Mouse (Mus musculus): ENCODE results near the gene 1700123O20Rik. TPM values are rescaled to one million over a fixed set of nuclear protein-coding genes. Genes with fewer than 3 reads are reported as not detected.

1700123O20Rik gene
- total RNA-seq, 2 experiments from 2014 or later: 38.2 to 43.0 TPM

DNA sequence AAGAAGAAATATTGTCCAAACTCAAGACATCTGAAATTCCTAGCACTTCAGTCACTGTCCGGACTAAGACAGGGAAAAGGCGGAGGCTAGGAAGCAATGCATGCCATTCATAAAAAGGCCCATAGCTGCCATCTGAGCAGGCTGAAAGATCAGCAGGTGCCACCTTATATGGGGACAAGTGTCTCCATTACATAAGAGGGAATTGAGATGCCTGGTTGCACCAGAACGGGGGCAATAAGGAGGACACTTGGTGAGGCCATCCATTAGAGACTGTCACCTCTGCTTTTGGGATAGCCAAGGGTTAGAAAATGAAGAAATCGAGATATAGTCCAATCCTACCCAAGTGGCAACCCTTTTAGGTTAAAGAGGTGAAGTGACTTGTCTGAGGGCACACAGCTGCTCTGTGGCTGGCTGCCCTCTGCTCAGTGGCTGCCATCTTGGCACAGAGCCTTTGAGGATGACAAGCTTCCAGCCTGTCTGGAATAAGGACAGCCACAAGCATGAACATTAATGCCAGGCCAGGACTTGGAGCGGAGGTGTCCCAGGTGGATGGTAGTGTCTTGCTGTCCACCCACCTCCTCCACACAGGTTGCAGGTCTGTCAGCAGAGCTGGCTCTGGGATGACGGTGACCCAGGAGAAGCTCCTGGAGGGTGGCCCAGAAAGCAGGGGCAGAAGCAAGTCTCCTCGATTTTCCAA, 34.8 kb downstream of the 1700123O20Rik start:
- DNase-seq (ENCODE audit: low spot score in 2 of 2): no peak

DNA sequence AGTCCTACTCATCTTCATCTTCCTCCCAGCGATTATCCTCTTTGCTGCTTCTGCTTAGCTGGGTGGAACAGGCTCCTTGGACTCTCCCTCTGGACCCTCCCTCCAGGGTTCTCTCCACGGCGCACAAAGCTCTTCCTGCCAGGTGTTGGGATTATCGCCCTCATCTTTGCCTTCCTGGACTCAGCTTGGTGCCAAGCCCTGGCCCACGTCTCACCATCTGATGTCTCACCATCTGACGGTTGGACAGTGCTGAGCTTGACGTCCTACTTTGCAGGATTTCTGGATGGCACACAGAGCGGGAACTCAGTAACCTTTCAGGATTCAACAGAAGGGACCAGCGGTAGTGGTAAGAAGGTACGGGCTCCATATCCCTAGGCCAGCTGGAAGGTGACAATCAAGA, 35.7 kb downstream of the 1700123O20Rik start:
- DNase-seq (ENCODE audit: low spot score in 2 of 2): no peak

DNA sequence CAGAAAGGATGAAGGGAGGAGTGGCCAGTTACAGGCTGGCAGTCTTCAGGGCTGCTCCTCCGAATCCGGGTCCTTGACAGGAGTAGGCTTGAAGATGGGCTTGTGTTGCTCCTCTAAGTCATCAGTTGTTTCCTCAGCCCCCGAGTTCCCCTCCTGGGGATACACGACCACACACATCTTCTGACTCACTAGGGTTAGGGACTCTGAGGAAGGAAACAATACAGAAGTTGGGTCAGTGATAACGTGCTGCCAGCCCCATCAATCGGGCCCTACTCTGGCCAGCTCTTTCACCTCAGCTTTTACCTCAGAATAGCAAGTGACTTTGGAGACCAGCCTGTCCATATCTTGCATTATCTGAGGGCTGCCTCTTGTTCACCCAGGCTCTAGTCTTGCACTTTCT, 38.0 kb downstream of the 1700123O20Rik start:
- DNase-seq (ENCODE audit: low spot score in 2 of 2): no peak

DNA sequence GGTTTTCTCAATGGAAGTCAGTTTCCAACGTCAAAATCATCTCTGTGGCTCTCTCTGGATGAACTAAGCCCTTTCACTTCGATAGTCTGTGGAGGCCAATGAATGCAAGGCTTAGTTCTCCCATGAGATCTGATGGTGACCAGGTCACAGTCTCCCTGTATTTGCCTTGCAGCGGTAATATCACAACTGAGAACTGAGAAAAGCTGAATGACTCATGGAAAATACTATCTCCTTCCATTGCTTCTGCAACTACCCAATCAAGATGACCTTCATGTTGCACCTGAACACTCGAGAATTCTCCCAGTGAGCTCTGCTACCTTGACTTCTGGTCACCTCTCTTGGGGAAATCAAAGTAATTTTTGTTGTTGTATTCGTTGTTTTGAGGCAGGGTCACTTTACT, 41.5 kb downstream of the 1700123O20Rik start:
- DNase-seq (ENCODE audit: low spot score in 2 of 2): no peak

DNA sequence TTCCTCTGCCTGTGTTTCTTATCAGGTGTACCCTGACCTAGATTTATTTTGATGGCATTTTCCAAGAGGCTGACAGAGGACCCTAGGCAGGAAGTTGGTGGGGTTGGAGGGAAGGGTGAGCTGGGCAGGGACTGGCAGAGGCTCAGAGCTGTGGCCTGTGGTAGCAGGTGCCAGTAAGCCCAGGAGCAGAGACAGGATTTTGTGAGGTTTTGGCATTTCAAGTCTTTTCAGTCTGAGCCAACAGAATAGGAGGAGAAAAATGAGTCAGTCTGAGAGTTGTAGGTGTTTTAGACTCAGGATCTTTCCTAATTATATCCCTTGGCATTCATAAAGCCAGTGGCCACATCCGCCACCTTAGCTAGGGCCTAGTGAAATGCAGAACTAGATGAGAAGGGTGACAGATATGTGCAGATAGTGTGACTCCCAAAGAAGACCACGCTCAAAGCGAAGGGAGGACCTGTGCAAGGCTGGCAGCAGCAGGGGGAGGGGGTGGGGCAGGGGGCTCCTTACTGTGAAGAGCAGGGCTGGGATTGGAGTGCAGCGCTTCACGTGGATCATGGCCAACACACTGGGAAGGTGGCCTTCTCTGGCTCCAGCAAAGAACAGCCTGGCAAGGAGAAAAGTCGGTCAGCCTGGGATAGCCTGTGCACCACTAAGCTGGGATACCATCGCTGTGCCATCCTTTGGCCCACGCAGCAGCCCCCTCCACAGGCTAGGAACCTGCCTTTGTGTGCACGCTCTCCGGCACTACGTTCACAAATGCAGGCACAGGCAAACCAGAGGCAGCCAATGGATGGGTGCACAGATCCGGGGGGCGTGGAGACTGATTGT, 43.0 kb downstream of the 1700123O20Rik start:
- no peak for DNase-seq (ENCODE audit: low spot score in 2 of 2)

DNA sequence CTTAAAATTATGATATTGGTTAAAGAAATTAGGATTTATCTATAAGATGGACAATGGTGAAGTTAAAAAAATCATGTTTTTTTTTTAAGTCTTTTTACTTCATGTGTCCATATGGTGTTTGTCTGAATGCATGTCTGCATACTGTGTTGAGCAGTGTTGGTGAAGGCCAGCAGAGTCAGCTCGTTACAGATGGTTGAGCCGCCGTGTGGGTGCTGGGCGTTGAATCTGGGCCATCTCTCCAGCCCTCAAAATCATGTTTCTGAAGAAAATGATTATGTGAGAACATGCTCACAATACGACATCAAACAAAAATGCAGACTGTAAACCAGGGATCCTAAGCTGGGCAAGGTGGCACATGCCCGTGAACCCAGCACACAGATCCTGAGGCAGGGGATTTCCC, 44.3 kb downstream of the 1700123O20Rik start:
- no peak for DNase-seq (ENCODE audit: low spot score in 2 of 2)

DNA sequence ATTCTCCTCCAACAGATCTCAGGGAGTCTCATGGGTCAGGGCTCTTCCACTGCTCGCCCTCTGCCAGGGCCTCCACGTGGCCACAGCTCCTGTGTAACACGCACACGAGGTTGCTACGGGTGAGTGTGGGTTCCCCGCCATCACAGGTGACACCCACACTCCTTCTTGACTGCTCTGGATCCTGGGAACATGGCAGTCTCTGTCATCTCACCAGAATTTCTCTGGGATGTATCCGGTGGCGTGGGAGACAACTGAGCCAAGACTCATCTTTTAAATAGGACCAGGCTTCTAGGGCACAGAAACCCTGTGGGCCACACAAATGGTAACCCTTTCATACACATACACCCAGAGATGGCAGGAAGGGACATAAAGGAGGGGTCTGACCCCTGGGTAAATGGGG, 46.2 kb downstream of the 1700123O20Rik start:
- DNase-seq (ENCODE audit: low spot score in 2 of 2): no peak

DNA sequence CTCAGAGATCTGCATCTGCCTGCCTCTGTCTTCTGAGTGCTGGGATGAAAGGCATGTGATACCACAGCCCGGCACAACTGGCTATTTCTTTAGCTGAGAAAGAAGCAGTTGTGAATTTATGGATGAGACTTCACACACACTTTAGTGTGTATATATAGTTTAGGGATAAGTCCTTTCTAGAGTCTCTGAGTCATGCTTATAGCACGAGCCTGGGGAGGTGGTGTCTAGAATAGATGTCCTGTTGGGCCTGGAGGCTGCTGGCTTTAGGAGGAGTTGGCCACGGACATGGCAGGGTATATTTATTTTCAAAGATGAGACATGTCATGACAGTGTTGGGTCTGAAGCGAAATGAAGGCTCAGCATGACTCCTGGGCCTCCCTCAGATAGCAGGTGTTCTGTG, 48.0 kb downstream of the 1700123O20Rik start:
- no peak for DNase-seq (ENCODE audit: low spot score in 2 of 2)

DNA sequence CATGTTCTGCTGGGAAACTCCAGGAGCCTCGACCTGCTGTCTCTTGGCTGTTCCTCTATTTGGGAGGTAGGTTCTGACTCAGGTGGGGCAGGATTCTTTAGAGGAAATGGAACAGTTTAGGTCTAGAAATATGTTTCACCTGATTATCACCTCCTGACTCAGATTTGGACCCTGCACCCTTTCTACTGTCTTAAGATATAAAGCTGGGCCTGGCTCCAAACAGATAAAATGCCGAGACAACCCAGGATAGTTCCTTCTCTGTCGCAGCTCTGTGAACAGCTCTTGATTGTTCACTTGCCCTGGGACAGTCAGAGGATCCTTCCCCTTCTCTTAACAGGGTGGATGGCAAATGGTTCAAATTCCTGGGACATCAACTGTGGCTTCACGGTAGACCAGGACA, 49.2 kb downstream of the 1700123O20Rik start:
- no peak for DNase-seq (ENCODE audit: low spot score in 2 of 2)

DNA sequence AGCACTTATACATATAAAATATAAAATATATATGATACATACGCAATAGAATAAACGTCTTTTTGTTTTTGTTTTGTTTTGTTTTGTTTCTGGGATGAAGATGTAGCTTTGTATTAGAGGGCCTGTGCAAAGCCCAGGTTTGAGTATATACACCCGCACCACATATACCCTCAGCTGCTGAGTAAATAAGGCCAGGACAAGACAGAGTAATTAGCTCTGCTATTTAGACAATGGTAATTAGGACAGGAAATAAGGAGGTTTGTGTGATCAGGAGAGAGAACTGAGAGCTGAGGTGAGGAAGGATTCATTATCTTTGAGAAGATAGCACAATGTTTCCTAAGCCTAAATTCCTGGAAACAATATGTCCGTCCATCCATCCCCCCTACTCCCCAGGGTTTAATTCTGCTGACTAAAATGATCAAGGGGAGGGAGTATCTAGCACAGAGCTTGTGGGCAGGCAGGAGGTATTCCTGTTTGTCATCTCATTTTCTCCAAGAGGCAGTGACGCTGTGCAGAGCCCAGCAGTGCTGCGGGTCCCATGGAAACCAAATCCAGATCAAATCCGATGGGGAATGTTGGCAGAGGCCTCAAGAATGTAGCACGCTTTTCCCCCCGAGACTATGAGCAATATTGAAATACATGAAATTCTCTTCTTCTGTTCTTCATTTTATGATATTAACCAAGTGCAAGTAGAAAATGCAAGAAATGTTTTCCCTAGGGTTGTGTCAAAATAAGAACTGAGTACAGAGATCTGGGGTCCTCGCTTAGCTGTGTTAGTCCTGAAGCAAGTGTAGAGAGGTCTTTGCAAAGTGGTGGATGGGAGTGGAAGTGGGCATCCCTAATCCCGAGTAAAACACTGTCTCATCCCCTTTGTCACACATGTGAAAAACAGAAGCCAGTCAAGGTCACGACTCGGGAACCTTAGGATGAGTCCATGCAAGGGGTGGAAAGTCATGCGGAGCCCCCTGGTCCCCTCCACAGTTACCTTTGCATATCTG, 50.8 kb downstream of the 1700123O20Rik start:
- DNase-seq (ENCODE audit: low spot score in 2 of 2): no peak

DNA sequence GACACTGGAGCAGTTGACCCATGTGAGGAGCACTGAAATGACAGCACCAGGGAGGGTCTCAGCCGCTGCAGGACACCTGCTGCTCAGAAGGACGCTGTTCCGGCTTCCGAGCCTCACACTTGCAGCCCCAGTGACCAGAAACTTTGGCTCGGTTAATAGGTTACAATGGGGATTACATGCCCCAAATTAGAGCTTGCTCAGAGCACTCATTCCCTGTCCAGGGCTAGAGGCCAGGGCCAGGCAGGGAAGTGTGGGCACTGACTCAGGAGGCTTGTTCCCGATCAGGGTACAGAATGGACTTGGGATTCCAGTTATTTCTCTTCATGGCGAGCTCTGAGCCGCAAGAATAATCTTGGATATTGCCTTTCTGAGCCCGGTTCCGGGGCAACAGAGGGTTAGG, 51.6 kb downstream of the 1700123O20Rik start:
- DNase-seq (ENCODE audit: low spot score in 2 of 2): no peak

Small RNA genes within 50 kb of the gene (microRNA-seq; reads per million reads assigned to microRNA genes)
- gene Mir6948: 1.1 reads per million

Other genes with a start within 250 kb of the 1700123O20Rik start
- 10 to 100 TPM; 77.0 to 88.0 TPM for gene Lrp10, start 222.1 kb upstream of the 1700123O20Rik start, total RNA-seq (2021)
- gene Rem2, start 210.1 kb upstream of the 1700123O20Rik start, total RNA-seq (2021): 1 to 10 TPM; 1.6 to 2.3 TPM
- gene Prmt5, start 168.7 kb upstream of the 1700123O20Rik start, total RNA-seq (2021): 10 to 100 TPM; 47.0 to 51.8 TPM
- gene Haus4, start 131.6 kb upstream of the 1700123O20Rik start, total RNA-seq (2021): 10 to 100 TPM; 45.6 to 52.5 TPM
- 10 to 100 TPM; 27.3 to 27.5 TPM for gene Ajuba, start 108.7 kb upstream of the 1700123O20Rik start, total RNA-seq (2021)
- gene 4931414P19Rik, start 80.2 kb upstream of the 1700123O20Rik start, total RNA-seq (2021): 1 to 10 TPM; 6.4 to 7.8 TPM
- 100 to 1,000 TPM; 219 to 220 TPM for gene Psmb5, start 68.2 kb upstream of the 1700123O20Rik start, total RNA-seq (2021)
- gene Psmb11, start 64.8 kb upstream of the 1700123O20Rik start, total RNA-seq (2021): not detected
- gene Gm17606, start 45.3 kb upstream of the 1700123O20Rik start, total RNA-seq (2021): not detected
- 1 to 10 TPM; 4.0 to 5.2 TPM for gene Cdh24, start 44.9 kb upstream of the 1700123O20Rik start, total RNA-seq (2021)
- gene Acin1, start 715 bp downstream of the 1700123O20Rik start, total RNA-seq (2021): 100 to 1,000 TPM; 252 to 273 TPM
- under 1 TPM; 0.11 TPM for gene Gm29776, start 12.6 kb downstream of the 1700123O20Rik start, total RNA-seq (2021)
- gene Cebpe, start 26.0 kb downstream of the 1700123O20Rik start, total RNA-seq (2021): 1 to 10 TPM in 1 of 2 experiments, under 1 TPM in 1; 0.78 to 1.6 TPM
- gene Slc7a8, start 95.7 kb downstream of the 1700123O20Rik start, total RNA-seq (2021): 10 to 100 TPM; 60.0 to 66.7 TPM
- under 1 TPM; 0.37 to 0.42 TPM for gene Rnf212b, start 127.9 kb downstream of the 1700123O20Rik start, total RNA-seq (2021)
- 10 to 100 TPM; 17.9 to 18.3 TPM for gene Homez, start 184.7 kb downstream of the 1700123O20Rik start, total RNA-seq (2021)
- 10 to 100 TPM; 16.9 to 21.0 TPM for gene Ppp1r3e, start 191.3 kb downstream of the 1700123O20Rik start, total RNA-seq (2021)
- gene Bcl2l2, start 197.2 kb downstream of the 1700123O20Rik start, total RNA-seq (2021): 10 to 100 TPM; 55.3 to 65.3 TPM
- 10 to 100 TPM in 1 of 2 experiments, 1 to 10 TPM in 1; 5.5 to 13.0 TPM for gene Gm20521, start 197.2 kb downstream of the 1700123O20Rik start, total RNA-seq (2021)
- gene Pabpn1, start 206.3 kb downstream of the 1700123O20Rik start, total RNA-seq (2021): 100 to 1,000 TPM; 334 to 350 TPM
- gene Slc22a17, start 226.9 kb downstream of the 1700123O20Rik start, total RNA-seq (2021): 10 to 100 TPM; 63.7 to 68.4 TPM
- 10 to 100 TPM; 13.2 to 13.9 TPM for gene Efs, start 239.9 kb downstream of the 1700123O20Rik start, total RNA-seq (2021)
- not detected for gene Il25, start 246.5 kb downstream of the 1700123O20Rik start, total RNA-seq (2021)

Data from adrenal gland, postnatal 4 days (tissue).